Mouse (Mus musculus) limb, embryonic 13.5 days (tissue): ENCODE data around the gene Gxylt2. TPM values are rescaled to one million over a fixed set of nuclear protein-coding genes. Genes with fewer than 3 reads are reported as not detected.
A peak's percentile ranks its signal among the peaks of the same experiment; 100 is the strongest.

Experiments used
- ATAC-seq: fragments of 200-750 bp; cut with Nextera tagmentation; 2 replicates; pipeline ENCODE4 v1.8.0; 2017; ENCODE audit warnings: low read depth, moderate number of reproducible peaks, moderate TSS enrichment; ENCODE audit not compliant: low FRiP score
- H3K27ac ChIP-seq: fragments of 300-500 bp; sonication (generic); 2 replicates; pipeline ENCODE4 v1.5.1; 2015; ENCODE audit warnings: inconsistent platforms, mild to moderate bottlenecking, moderate library complexity
- H3K27me3 ChIP-seq: fragments of 300-500 bp; sonication (generic); 2 replicates; pipeline ENCODE4 v1.6.1; 2015; ENCODE audit warnings: mild to moderate bottlenecking, inconsistent platforms
- H3K36me3 ChIP-seq: fragments of 300-500 bp; sonication (generic); 2 replicates; pipeline ENCODE4 v1.6.1; 2015; ENCODE audit warnings: inconsistent platforms, mild to moderate bottlenecking, moderate library complexity
- H3K4me1 ChIP-seq: fragments of 300-500 bp; sonication (generic); 2 replicates; pipeline ENCODE4 v1.6.1; 2015; ENCODE audit warnings: inconsistent platforms
- H3K4me2 ChIP-seq: fragments of 300-500 bp; sonication (generic); replicated peaks from 2 replicates; pipeline ENCODE4 v1.6.1; 2015; ENCODE audit warnings: inconsistent platforms, mild to moderate bottlenecking, moderate library complexity
- H3K4me3 ChIP-seq: fragments of 300-500 bp; sonication (generic); 2 replicates; pipeline ENCODE4 v1.5.1; 2015; ENCODE audit warnings: moderate library complexity, mild to moderate bottlenecking, inconsistent platforms
- H3K9ac ChIP-seq: fragments of 300-500 bp; sonication (generic); 2 replicates; pipeline ENCODE4 v1.6.1; 2015; ENCODE audit warnings: mild to moderate bottlenecking, inconsistent platforms
- H3K9me3 ChIP-seq: fragments of 300-500 bp; sonication (generic); 2 replicates; pipeline ENCODE4 v1.6.1; 2016; ENCODE audit warnings: inconsistent platforms
- WGBS: fragments of 180-500 bp; shearing (Covaris S2); methylation state at CpG from one replicate; pipeline ENCODE4 v1.1.7; 2015; 5-methylcytosine and 5-hydroxymethylcytosine counted together
- polyA plus RNA-seq: library from polyadenylated mRNA; unstranded; fragments of >200 nt; fragmentation: Nextera tagmentation; extraction: Ambion mirVana; gene quantifications from 2 replicates; pipeline ENCODE4 v1.2.1, GENCODE M21; 2015

Gxylt2 gene
- polyA plus RNA-seq, 1 experiment from 2014 or later = 23.5 TPM

GRCm38 (mm10) chr6:100833355-100833754 is 128.8 kb downstream of the Gxylt2 start, which contains the start of gene Ppp4r2:
Gene Ppp4r2, plus strand, starts transcription at chr6:100833622.
- peak within 1 kb of the TSS; percentile 73 for H3K4me3 ChIP-seq
- no peaks in the 10 kb centered on the region for H3K27me3 ChIP-seq
- peaks cover 35% of the 10 kb centered on the region for H3K36me3 ChIP-seq
- H3K4me2 ChIP-seq = peak within 1 kb of the TSS; percentile 61
- H3K9me3 ChIP-seq = no peaks in the 10 kb centered on the region
- peak within 1 kb of the TSS; percentile 82 for H3K9ac ChIP-seq
- H3K27ac ChIP-seq = peak within 1 kb of the TSS; percentile 91
- WGBS = 3% methylated on average over 24 of the region's 50 CpGs
- H3K4me1 ChIP-seq = peaks cover 18% of the 10 kb centered on the region
- ATAC-seq = peak; percentile 94

GRCm38 (mm10) chr6:100833811-100834481 is 129.4 kb downstream of the Gxylt2 start:
- H3K4me2 ChIP-seq = peak overlapping the region; percentile 61
- H3K36me3 ChIP-seq = peaks cover 41% of the 10 kb centered on the region
- WGBS = under 1% methylated on average over 37 of the region's 72 CpGs
- peak overlapping the region; percentile 91 for H3K27ac ChIP-seq
- H3K27me3 ChIP-seq = no peaks in the 10 kb centered on the region
- H3K9me3 ChIP-seq = no peaks in the 10 kb centered on the region
- peak overlapping the region; percentile 73 for H3K4me3 ChIP-seq
- peaks cover 19% of the 10 kb centered on the region for H3K4me1 ChIP-seq
- ATAC-seq = peak; percentile 86
- peak overlapping the region; percentile 82 for H3K9ac ChIP-seq

GRCm38 (mm10) chr6:100834489-100835160 is 130.1 kb downstream of the Gxylt2 start:
- Histone ChIP-seq H3K27me3 (no peaks in the 10 kb centered on the region), H3K4me1 (peaks cover 19% of the 10 kb centered on the region), H3K4me3 (peak overlapping the region; percentile 73), H3K27ac (peak overlapping the region; percentile 91; the same call in 1 of the 2 replicates), H3K9me3 (no peaks in the 10 kb centered on the region), H3K4me2 (peak overlapping the region; percentile 61), H3K36me3 (peaks cover 47% of the 10 kb centered on the region), H3K9ac (peak overlapping the region; percentile 82)
- 43% methylated on average over 9 of the region's 9 CpGs for WGBS
- no peak for ATAC-seq

GRCm38 (mm10) chr6:100845058-100845457 is 140.5 kb downstream of the Gxylt2 start:
- H3K9ac ChIP-seq = no peak overlapping the region
- peaks cover 7% of the 10 kb centered on the region; the same call in 1 of the 2 replicates for H3K4me1 ChIP-seq
- no peak overlapping the region for H3K4me3 ChIP-seq
- no peaks in the 10 kb centered on the region for H3K9me3 ChIP-seq
- peaks cover 62% of the 10 kb centered on the region for H3K36me3 ChIP-seq
- WGBS = 92% methylated on average over 4 of the region's 4 CpGs
- no peaks in the 10 kb centered on the region for H3K27me3 ChIP-seq
- no peak overlapping the region for H3K27ac ChIP-seq
- ATAC-seq = no peak
- H3K4me2 ChIP-seq = no peak overlapping the region

- peaks cover 58% of the 10 kb centered on the region for H3K36me3 ChIP-seq
- H3K4me1 ChIP-seq = peaks cover 7% of the 10 kb centered on the region; the same call in 1 of the 2 replicates
- 91% methylated on average over 5 of the region's 5 CpGs for WGBS
Measured at GRCm38 (mm10) chr6:100847264-100847663, 142.7 kb downstream of the Gxylt2 start.

GRCm38 (mm10) chr6:100848682-100849375 is 144.3 kb downstream of the Gxylt2 start:
- Histone ChIP-seq H3K9me3 (no peaks in the 10 kb centered on the region), H3K4me1 (peaks cover 7% of the 10 kb centered on the region; the same call in 1 of the 2 replicates), H3K36me3 (peaks cover 47% of the 10 kb centered on the region), H3K9ac (no peak overlapping the region), H3K4me3 (no peak overlapping the region), H3K27ac (no peak overlapping the region), H3K4me2 (no peak overlapping the region), H3K27me3 (no peaks in the 10 kb centered on the region)
- 82% methylated on average over 9 of the region's 9 CpGs for WGBS
- no peak for ATAC-seq

More at GRCm38 (mm10) chr6:100847264-100847663, 142.7 kb downstream of the Gxylt2 start:
- H3K27me3 ChIP-seq = no peaks in the 10 kb centered on the region
- H3K4me2 ChIP-seq = no peak overlapping the region
- H3K4me3 ChIP-seq = no peak overlapping the region
- no peak for ATAC-seq
- H3K9me3 ChIP-seq = no peaks in the 10 kb centered on the region
- H3K27ac ChIP-seq = no peak overlapping the region
- no peak overlapping the region for H3K9ac ChIP-seq

- H3K27ac ChIP-seq = no peak overlapping the region
- peaks cover 50% of the 10 kb centered on the region for H3K36me3 ChIP-seq
- WGBS = 88% methylated on average over 9 of the region's 9 CpGs
Measured at GRCm38 (mm10) chr6:100850671-100851081, 146.1 kb downstream of the Gxylt2 start.

GRCm38 (mm10) chr6:100851083-100851482 is 146.5 kb downstream of the Gxylt2 start:
- WGBS = 91% methylated on average over 5 of the region's 5 CpGs
- no peak overlapping the region for H3K27ac ChIP-seq

More at GRCm38 (mm10) chr6:100850671-100851081, 146.1 kb downstream of the Gxylt2 start:
- Histone ChIP-seq H3K27me3 (no peaks in the 10 kb centered on the region), H3K4me1 (peaks cover 7% of the 10 kb centered on the region; the same call in 1 of the 2 replicates), H3K4me3 (no peak overlapping the region), H3K4me2 (no peak overlapping the region), H3K9me3 (no peaks in the 10 kb centered on the region), H3K9ac (no peak overlapping the region)
- ATAC-seq = no peak

More at GRCm38 (mm10) chr6:100851083-100851482, 146.5 kb downstream of the Gxylt2 start:
- Histone ChIP-seq H3K9ac (no peak overlapping the region), H3K4me3 (no peak overlapping the region), H3K4me2 (no peak overlapping the region), H3K9me3 (no peaks in the 10 kb centered on the region), H3K36me3 (peaks cover 50% of the 10 kb centered on the region), H3K4me1 (peaks cover 7% of the 10 kb centered on the region; the same call in 1 of the 2 replicates), H3K27me3 (no peaks in the 10 kb centered on the region)
- ATAC-seq = no peak

Other genes with a start within 250 kb of the Gxylt2 start
- 17.5 and 18.6 TPM in 2 replicates for gene Shq1, start 33.6 kb upstream of the Gxylt2 start, polyA plus RNA-seq
- 24.9 and 25.7 TPM in 2 replicates for gene Ppp4r2, start 128.9 kb downstream of the Gxylt2 start, polyA plus RNA-seq